Mouse (Mus musculus) stomach, embryonic 16.5 days (tissue): ENCODE data around the gene Artn. TPM values are rescaled to one million over a fixed set of nuclear protein-coding genes. Genes with fewer than 3 reads are reported as not detected.

Experiments used
- ATAC-seq: fragments of 200-750 bp; cut with Nextera tagmentation; 2 replicates; pipeline ENCODE4 v1.8.0; 2017; ENCODE audit warnings: moderate number of reproducible peaks, moderate TSS enrichment; ENCODE audit not compliant: insufficient read depth, low FRiP score
- H3K27ac ChIP-seq: fragments of 300-500 bp; sonication (generic); 2 replicates; pipeline ENCODE4 v1.5.1; 2014; ENCODE audit warnings: low read length
- H3K27me3 ChIP-seq: fragments of 300-500 bp; sonication (generic); 2 replicates; pipeline ENCODE4 v1.6.1; 2014; ENCODE audit warnings: low read length, control low read depth, mixed read lengths; ENCODE audit not compliant: control insufficient read depth, insufficient read depth
- H3K36me3 ChIP-seq: fragments of 300-500 bp; sonication (generic); 2 replicates; pipeline ENCODE4 v1.6.1; 2014; ENCODE audit warnings: low read length; ENCODE audit not compliant: control insufficient read depth, insufficient read depth
- H3K4me1 ChIP-seq: fragments of 300-500 bp; sonication (generic); 2 replicates; pipeline ENCODE4 v1.6.1; 2014; ENCODE audit warnings: low read length, control low read depth, mixed read lengths; ENCODE audit not compliant: control insufficient read depth, insufficient read depth
- H3K4me2 ChIP-seq: fragments of 300-500 bp; sonication (generic); 2 replicates; pipeline ENCODE4 v1.6.1; 2014; ENCODE audit warnings: low read depth, low read length, mixed read lengths
- H3K4me3 ChIP-seq: fragments of 300-500 bp; sonication (generic); replicated peaks from 2 replicates; pipeline ENCODE4 v1.5.1; 2014; ENCODE audit warnings: mild to moderate bottlenecking, low read length
- H3K9ac ChIP-seq: fragments of 300-500 bp; sonication (generic); 2 replicates; pipeline ENCODE4 v1.6.1; 2014; ENCODE audit warnings: low read length
- H3K9me3 ChIP-seq: fragments of 300-500 bp; sonication (generic); replicated peaks from 2 replicates; pipeline ENCODE4 v1.6.1; 2016; ENCODE audit warnings: low read length, control low read depth; ENCODE audit not compliant: control insufficient read depth
- WGBS: fragments of 180-500 bp; shearing (Covaris S2); extraction: QIAGEN DNeasy Blood & Tissue Kit; methylation state at CpG from one replicate; pipeline ENCODE4 v1.1.7; 2014; 5-methylcytosine and 5-hydroxymethylcytosine counted together
- polyA plus RNA-seq: library from polyadenylated mRNA; unstranded; fragments of >200 nt; fragmentation: Nextera tagmentation; extraction: Ambion mirVana; gene quantifications from 2 replicates; pipeline ENCODE4 v1.2.1, GENCODE M21; 2015

Artn gene
- polyA plus RNA-seq, 1 experiment from 2014 or later: 5.3 TPM

DNA sequence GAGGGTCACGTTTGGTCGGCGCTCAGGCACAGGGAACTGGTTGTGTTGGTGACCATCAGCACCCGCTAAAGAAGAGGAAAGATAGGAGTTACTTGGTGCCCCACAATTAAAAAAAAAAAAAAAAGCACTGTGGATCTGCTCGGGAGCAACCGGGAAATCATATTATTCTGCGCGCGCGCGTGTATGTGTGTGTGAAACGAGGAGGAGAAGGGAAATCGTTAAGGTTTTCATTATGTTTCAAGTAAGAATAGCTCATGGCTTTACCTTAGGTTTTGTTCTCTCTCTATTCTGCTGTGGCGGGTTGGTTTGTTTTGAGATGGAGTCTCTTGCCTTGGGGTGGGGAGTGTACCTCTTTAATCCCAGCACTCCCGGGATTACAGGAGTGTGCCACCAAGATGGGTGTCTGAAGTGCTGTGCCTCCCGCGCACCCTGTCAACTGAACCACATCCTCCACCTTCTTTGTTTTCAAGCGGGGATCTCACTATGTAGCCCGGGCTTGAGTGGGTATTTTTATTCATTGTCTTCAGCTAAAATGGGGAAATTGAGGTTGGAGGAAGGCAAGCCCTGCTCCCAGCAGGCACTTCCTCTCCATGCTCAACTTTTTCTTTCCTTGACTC, 14.0 kb downstream of the Artn start:
- Histone ChIP-seq H3K9me3 (no peaks in the 10 kb centered on the region), H3K4me1 (peaks cover 23% of the 10 kb centered on the region), H3K9ac (peak overlapping the region; percentile 82), H3K27me3 (no peaks in the 10 kb centered on the region), H3K27ac (peak overlapping the region; percentile 81; the same call in 1 of the 2 replicates), H3K36me3 (no peaks in the 10 kb centered on the region), H3K4me2 (peak overlapping the region; percentile 99), H3K4me3 (peak overlapping the region; percentile 65)
- no peak for ATAC-seq
- 4% methylated on average over 19 of the region's 19 CpGs for WGBS

DNA sequence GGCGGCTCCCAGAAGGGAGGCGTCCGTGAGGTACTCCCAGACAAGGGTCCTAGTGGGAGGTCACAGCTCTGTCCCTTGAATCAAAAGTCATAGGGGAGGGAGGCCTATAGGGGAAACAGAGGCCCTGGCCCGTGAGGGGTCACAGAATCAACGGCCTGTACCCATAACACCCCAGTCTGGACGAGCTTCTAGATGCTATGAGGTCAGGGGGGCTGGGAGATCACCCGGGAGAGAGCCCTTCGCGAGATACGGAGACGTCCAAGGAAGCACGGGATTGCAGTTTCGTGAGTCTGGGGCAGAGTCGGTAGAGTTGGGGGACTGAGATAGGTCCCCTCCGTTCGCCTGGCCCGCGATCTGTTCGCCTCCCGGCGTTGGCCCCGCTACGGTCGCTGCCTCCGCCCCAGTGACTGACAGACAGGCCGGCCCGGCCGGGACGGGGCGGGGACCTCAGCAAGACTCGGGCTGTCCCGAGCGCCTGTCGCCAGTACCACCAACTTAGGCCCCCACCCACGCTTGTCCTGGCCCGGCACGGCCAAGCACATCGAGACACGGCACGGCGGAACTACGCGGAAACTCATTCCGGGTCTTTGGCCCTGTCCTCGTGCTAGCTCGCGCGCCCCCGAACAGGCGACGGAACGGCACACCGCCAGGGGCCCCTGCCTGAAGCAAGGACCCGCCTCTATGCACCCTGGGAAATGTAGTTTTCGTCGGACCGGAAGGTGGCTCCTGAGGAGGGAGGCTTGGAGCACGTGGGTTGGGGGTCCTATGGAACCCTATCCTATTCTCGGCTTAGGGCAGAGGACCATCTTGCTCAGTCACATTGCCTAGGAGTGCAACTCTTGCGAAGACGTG, 14.7 kb downstream of the Artn start, which contains the start of gene Ipo13:
Ipo13 (minus strand) TSS at position 409 of the 852 bp plus-strand sequence.
- H3K4me2 ChIP-seq: peak within 1 kb of the TSS; percentile 99
- WGBS: under 1% methylated on average over 61 of the region's 61 CpGs
- peaks cover 23% of the 10 kb centered on the region for H3K4me1 ChIP-seq
- peak; percentile 92 for ATAC-seq
- H3K27me3 ChIP-seq: no peaks in the 10 kb centered on the region
- peak within 1 kb of the TSS; percentile 65 for H3K4me3 ChIP-seq
- no peaks in the 10 kb centered on the region for H3K9me3 ChIP-seq
- H3K36me3 ChIP-seq: no peaks in the 10 kb centered on the region
- peak within 1 kb of the TSS; percentile 82 for H3K9ac ChIP-seq
- H3K27ac ChIP-seq: peak within 1 kb of the TSS; percentile 81

DNA sequence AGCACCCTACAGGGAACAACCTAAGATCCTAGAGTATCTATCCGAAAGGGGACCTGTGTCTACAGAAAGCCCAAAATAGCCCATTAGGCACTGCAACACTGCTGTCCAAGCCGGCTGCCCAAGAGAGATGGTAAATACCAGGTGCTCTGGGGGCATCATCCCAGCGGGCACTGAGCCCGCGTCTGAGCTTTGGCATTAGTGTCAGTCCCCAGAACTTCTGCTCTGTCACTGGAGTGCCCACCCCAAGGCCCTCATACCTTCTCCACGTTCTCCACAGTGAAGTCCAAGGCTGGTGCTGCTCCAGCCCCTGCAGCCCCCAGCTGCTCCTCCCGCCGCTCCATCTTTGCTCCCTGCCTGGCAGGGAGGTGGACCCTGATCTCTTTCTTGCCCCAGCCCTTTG, 15.5 kb downstream of the Artn start:
- WGBS: 16% methylated on average over 8 of the region's 8 CpGs
- Histone ChIP-seq H3K9ac (peak overlapping the region; percentile 82), H3K4me1 (peaks cover 30% of the 10 kb centered on the region), H3K4me2 (peak overlapping the region; percentile 99), H3K4me3 (peak overlapping the region; percentile 65), H3K9me3 (no peaks in the 10 kb centered on the region), H3K36me3 (no peaks in the 10 kb centered on the region), H3K27me3 (no peaks in the 10 kb centered on the region), H3K27ac (no peak overlapping the region)
- no peak for ATAC-seq

DNA sequence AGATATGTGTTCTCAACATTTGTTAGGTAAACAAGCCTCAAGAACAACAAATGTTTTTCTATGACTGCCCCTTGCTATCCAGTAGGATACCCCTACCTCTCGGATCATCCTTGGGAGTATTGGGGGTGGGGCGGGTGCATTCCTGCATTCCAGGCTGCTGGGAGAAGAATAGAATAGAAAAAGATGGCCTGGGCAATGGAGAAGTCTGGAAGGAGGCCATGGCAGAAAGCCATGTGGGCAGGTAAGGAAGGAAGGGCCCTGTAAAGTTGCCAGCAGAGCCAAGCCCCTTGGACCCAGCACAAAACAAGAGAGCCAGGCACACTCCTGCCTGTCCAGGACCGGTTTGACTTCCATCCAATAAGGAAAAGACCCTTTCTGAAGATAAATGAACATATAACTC, 16.1 kb downstream of the Artn start:
- Histone ChIP-seq H3K27me3 (no peaks in the 10 kb centered on the region), H3K4me1 (peaks cover 30% of the 10 kb centered on the region), H3K9me3 (no peaks in the 10 kb centered on the region), H3K36me3 (no peaks in the 10 kb centered on the region), H3K4me3 (peak overlapping the region; percentile 65), H3K4me2 (peak overlapping the region; percentile 99), H3K9ac (no peak overlapping the region), H3K27ac (no peak overlapping the region)
- WGBS: 44% methylated on average over 3 of the region's 3 CpGs
- no peak for ATAC-seq

DNA sequence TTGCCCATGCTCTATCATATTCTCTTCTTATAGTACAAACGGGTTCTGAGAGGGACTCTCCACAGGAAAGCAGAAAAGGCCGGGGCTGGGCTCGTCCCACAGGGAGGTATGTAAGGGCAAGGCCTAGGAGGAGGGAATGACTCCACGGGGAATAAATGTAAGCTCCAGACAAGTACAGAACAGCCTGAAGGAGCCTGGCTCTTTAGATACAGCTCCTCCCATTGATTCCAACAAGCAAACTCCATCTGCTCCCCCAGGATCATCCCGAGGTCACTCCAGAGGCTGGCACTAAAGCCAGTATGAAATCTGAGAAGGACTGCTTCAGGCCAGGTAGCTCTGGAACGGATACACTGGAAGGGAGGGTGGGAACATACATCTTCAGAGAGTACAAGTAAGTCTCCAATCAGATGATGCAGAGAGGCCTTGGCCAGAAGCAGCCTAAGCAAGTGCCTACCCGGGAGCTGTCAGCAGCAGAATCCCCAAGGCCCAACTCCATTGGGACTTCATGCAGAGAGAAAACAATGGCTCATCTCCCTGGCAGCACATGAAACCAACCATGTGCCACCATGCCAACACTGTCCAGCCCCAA, 16.8 kb downstream of the Artn start:
- Histone ChIP-seq H3K4me2 (peak overlapping the region; percentile 99), H3K36me3 (no peaks in the 10 kb centered on the region), H3K9ac (no peak overlapping the region), H3K4me1 (peaks cover 30% of the 10 kb centered on the region), H3K27me3 (no peaks in the 10 kb centered on the region), H3K27ac (no peak overlapping the region), H3K9me3 (no peaks in the 10 kb centered on the region), H3K4me3 (peak overlapping the region; percentile 65; the same call in 1 of the 2 replicates)
- no peak for ATAC-seq
- 55% methylated on average over 7 of the region's 7 CpGs for WGBS

DNA sequence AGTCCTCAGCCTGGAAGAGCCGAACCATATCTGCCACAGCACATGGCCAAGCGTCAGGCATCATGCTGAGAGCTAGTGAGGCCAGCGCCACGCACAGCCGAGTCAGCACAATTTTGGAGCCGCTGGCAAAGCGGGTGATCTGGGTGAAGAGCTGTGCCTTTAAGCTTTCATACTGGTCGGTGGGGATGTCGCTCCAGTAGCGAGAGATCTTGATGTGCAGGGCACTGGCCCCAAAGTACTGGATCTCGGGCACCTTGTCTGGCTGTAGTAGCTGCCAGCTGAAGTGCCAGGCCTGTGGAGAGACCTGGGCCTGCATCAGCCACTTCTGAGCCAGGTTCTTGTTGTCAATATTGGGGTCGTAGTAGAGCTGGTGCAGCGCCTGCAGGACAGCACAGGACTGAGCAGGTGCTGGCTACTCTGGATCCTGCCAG, 17.4 kb downstream of the Artn start:
- no peak for ATAC-seq
- H3K4me1 ChIP-seq: peaks cover 30% of the 10 kb centered on the region
- no peak overlapping the region for H3K27ac ChIP-seq
- no peaks in the 10 kb centered on the region for H3K27me3 ChIP-seq
- no peaks in the 10 kb centered on the region for H3K36me3 ChIP-seq
- no peaks in the 10 kb centered on the region for H3K9me3 ChIP-seq
- H3K4me2 ChIP-seq: no peak overlapping the region
- WGBS: 91% methylated on average over 13 of the region's 13 CpGs
- H3K9ac ChIP-seq: no peak overlapping the region
- no peak overlapping the region for H3K4me3 ChIP-seq

DNA sequence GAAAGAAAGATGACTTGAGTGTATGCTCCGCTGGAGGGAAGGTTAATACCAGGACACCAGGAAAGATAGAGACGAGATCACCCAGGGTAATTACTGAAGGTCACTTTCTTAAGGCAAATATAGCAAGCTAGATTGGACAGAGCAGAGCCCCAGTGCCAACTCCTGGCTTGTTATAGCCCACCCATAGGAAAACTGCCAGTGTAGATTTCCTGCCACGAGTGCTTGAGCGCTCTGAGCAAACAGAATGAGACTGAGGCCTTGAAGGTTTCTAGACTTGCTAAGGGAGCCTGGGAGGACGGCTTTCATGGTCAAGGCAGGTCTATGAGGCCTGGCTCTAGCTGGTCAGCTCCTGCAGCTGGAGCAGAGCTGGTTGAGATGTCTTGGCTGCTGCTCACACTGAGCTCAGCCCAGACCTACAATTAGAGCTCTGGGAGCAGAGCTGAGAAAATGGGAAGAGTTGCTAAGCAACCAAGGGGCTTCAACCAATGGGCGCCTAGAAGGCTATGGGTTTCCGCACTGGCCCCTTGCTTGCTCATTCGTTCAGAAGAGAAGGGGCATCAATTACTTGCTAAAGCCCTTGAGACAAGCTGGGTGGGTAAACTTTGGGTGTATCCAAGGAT, 20.6 kb downstream of the Artn start:
- no peak overlapping the region for H3K9ac ChIP-seq
- H3K27me3 ChIP-seq: no peaks in the 10 kb centered on the region
- H3K27ac ChIP-seq: no peak overlapping the region
- no peaks in the 10 kb centered on the region for H3K9me3 ChIP-seq
- ATAC-seq: no peak
- peaks cover 21% of the 10 kb centered on the region for H3K4me1 ChIP-seq
- no peak overlapping the region for H3K4me3 ChIP-seq
- no peak overlapping the region for H3K4me2 ChIP-seq
- WGBS: 72% methylated on average over 8 of the region's 8 CpGs
- peaks cover 12% of the 10 kb centered on the region; the same call in 1 of the 2 replicates for H3K36me3 ChIP-seq

DNA sequence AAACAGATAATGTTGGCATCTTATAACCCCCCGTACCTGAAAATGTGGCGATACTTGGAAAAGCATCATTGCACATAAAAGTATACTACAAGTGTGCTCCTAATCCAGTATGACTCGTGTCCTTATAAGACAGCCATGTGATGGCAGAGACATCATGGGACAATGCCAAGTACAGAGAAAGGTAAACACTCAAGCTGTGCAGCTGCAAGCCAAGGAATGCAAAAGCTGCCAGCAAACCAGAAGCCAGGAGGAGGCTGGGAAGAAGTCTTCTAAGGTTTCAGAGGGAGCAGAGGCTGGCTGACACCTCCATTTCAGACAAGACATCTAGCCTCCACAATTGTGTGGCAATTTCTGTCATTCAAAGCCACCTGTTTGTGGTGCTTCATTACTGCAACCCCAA, 23.4 kb downstream of the Artn start:
- no peak overlapping the region for H3K9ac ChIP-seq
- peaks cover 27% of the 10 kb centered on the region for H3K36me3 ChIP-seq
- no peaks in the 10 kb centered on the region for H3K27me3 ChIP-seq
- H3K4me2 ChIP-seq: no peak overlapping the region
- no peak; the same call in 1 of the 2 replicates for ATAC-seq
- WGBS: 69% methylated on average over 3 of the region's 3 CpGs
- H3K9me3 ChIP-seq: no peaks in the 10 kb centered on the region
- H3K4me1 ChIP-seq: 0 out of 2 replicates have a peak, but pooled peaks cover 8% of the 10 kb centered on the region
- H3K4me3 ChIP-seq: no peak overlapping the region
- no peak overlapping the region for H3K27ac ChIP-seq
